Mouse (Mus musculus) CH12.LX (cell line): ENCODE data around the gene Nectin3. TPM values are rescaled to one million over a fixed set of nuclear protein-coding genes. Genes with fewer than 3 reads are reported as not detected.

Experiments
- DNase-seq: peaks from one replicate; pipeline ENCODE4 v3.0.0-alpha.2; 2013; ENCODE audit errors: extremely low read depth
- H3K27ac ChIP-seq: 2 replicates; pipeline ENCODE4 v1.5.1; 2012; ENCODE audit warnings: low read depth, mild to moderate bottlenecking, control low read depth, moderate library complexity; ENCODE audit not compliant: insufficient read depth
- H3K27me3 ChIP-seq: replicated peaks from 2 replicates; pipeline ENCODE3; 2012; ENCODE audit warnings: inconsistent platforms
- H3K36me3 ChIP-seq, 2 experiments: replicated peaks in 1 of 2; 2 replicates each; pipeline versions ENCODE3 to v1.6.1; 2012; ENCODE audit warnings: inconsistent platforms in 1 of 2, low read length in 1 of 2, mild to moderate bottlenecking in 1 of 2, mixed read lengths in 1 of 2, moderate library complexity in 1 of 2; ENCODE audit not compliant: control insufficient read depth in 1 of 2, insufficient read depth in 1 of 2
- H3K4me1 ChIP-seq, 2 experiments: 2 replicates each; pipeline ENCODE4 v1.6.1; 2012; ENCODE audit warnings: inconsistent platforms in 1 of 2, moderate library complexity in 1 of 2; ENCODE audit not compliant: insufficient read depth in 2 of 2, control insufficient read depth in 1 of 2
- H3K4me2 ChIP-seq: 2 replicates; pipeline ENCODE4 v1.6.1; 2012; ENCODE audit warnings: low read depth, mild to moderate bottlenecking, control low read depth; ENCODE audit not compliant: poor library complexity, insufficient read depth, severe bottlenecking
- H3K4me3 ChIP-seq, 3 experiments: fragments of 150-350 bp in 1 of 3; sonication (generic) in 1 of 3; replicated peaks in 1 of 3; 2 replicates each; pipeline versions ENCODE3 to v1.5.1; 2011 to 2012; ENCODE audit warnings: low read depth in 2 of 3, low read length in 2 of 3, mild to moderate bottlenecking in 2 of 3, moderate library complexity in 2 of 3, control low read depth in 1 of 3, improper control_type of control experiment in 1 of 3, inconsistent platforms in 1 of 3, mixed read lengths in 1 of 3; ENCODE audit not compliant: poor library complexity in 1 of 3
- H3K79me2 ChIP-seq: replicated peaks from 2 replicates; pipeline ENCODE4 v1.6.1; 2012; ENCODE audit warnings: mild to moderate bottlenecking, moderate library complexity; ENCODE audit not compliant: control insufficient read depth, poor library complexity, insufficient read depth, severe bottlenecking; ENCODE audit errors: extremely low read depth
- H3K9ac ChIP-seq: 2 replicates; pipeline ENCODE4 v1.6.1; 2012; ENCODE audit warnings: low read depth, mild to moderate bottlenecking, control low read depth, moderate library complexity; ENCODE audit not compliant: insufficient read depth
- H3K9me3 ChIP-seq: replicated peaks from 2 replicates; pipeline ENCODE3; 2012; ENCODE audit warnings: low read length, inconsistent platforms, mixed read lengths
- CHD1 ChIP-seq: IDR thresholded peaks from 2 replicates; pipeline ENCODE4 v1.6.1; 2012; ENCODE audit warnings: low read depth, low read length, improper control_type of control experiment, inconsistent platforms
- ELF1 ChIP-seq: IDR thresholded peaks from 2 replicates; pipeline ENCODE4 v1.6.1; 2014; ENCODE audit warnings: low read depth, mild to moderate bottlenecking, inconsistent platforms, low read length, improper control_type of control experiment
- HCFC1 ChIP-seq: IDR thresholded peaks from 2 replicates; pipeline ENCODE4 v1.6.1; 2012; ENCODE audit warnings: low read depth, mild to moderate bottlenecking, inconsistent platforms, low read length, improper control_type of control experiment
- KAT2A ChIP-seq: IDR thresholded peaks from 2 replicates; pipeline ENCODE4 v1.6.1; 2012; ENCODE audit warnings: low read length, improper control_type of control experiment, inconsistent platforms; ENCODE audit not compliant: insufficient replicate concordance
- MAX ChIP-seq: IDR thresholded peaks from 2 replicates; pipeline ENCODE4 v1.6.1; 2011; ENCODE audit warnings: low read length, improper control_type of control experiment
- MXI1 ChIP-seq: IDR thresholded peaks from 2 replicates; pipeline ENCODE4 v1.6.1; 2011; ENCODE audit warnings: mild to moderate bottlenecking, low read depth, low read length, improper control_type of control experiment
- MYC ChIP-seq: IDR thresholded peaks from 2 replicates; pipeline ENCODE4 v1.6.1; 2011; ENCODE audit warnings: low read depth, mild to moderate bottlenecking, improper control_type of control experiment, low read length
- NELFE ChIP-seq: IDR thresholded peaks from 2 replicates; pipeline ENCODE4 v1.6.1; 2011; ENCODE audit warnings: low read depth, low read length, improper control_type of control experiment
- NRF1 ChIP-seq: IDR thresholded peaks from 2 replicates; pipeline ENCODE4 v1.6.1; 2014; ENCODE audit warnings: low read depth, mild to moderate bottlenecking, inconsistent platforms, low read length, improper control_type of control experiment, moderate library complexity
- RAD21 ChIP-seq: IDR thresholded peaks from 2 replicates; pipeline ENCODE4 v1.6.1; 2011; ENCODE audit warnings: low read depth, mild to moderate bottlenecking, low read length, improper control_type of control experiment, moderate library complexity
- USF2 ChIP-seq: conservative IDR thresholded peaks from 2 replicates; pipeline ENCODE4 v1.6.1; 2011; ENCODE audit warnings: low read depth, low read length, improper control_type of control experiment
- ZMIZ1 ChIP-seq: IDR thresholded peaks from 2 replicates; pipeline ENCODE4 v1.6.1; 2012; ENCODE audit warnings: low read depth, mild to moderate bottlenecking, inconsistent platforms, low read length, improper control_type of control experiment
- ZNF384 ChIP-seq: IDR thresholded peaks from 2 replicates; pipeline ENCODE4 v1.6.1; 2012; ENCODE audit warnings: low read depth, low read length, improper control_type of control experiment, inconsistent platforms
- dilution Hi-C: fragments of 300-500 bp; cut with MboI; formaldehyde crosslinking; loops from 2 replicates; pipeline ENCODE4 v1.14.3; 2020; ENCODE audit warnings: low sequenced_read_pairs; ENCODE audit not compliant: extremely low pct_unique_long_range_greater_than_20kb, extremely low pct_ligation_motif_present
- in situ Hi-C: fragments of 300-500 bp; cut with MboI; formaldehyde crosslinking; loops from 3 replicates; pipeline ENCODE4 v1.14.3; 2019; ENCODE audit warnings: low sequenced_read_pairs, low pct_ligation_motif_present, low pct_unique_long_range_greater_than_20kb, mixed read lengths
- polyA plus RNA-seq: library from polyadenylated mRNA; unstranded; fragments of >175 nt; gene quantifications from 2 replicates; pipeline ENCODE4 v1.2.1, GENCODE M21; 2012; ENCODE audit warnings: low read depth; ENCODE audit not compliant: insufficient read length
- total RNA-seq, 2 experiments: library from RNA; depleted of rRNA; stranded (reverse); fragments of 300-350 nt in 1 of 2; fragments of >200 nt in 1 of 2; gene quantifications; 2 replicates each; pipeline ENCODE4 v1.2.3; 2012 to 2014

Nectin3 gene
- total and polyA plus RNA-seq, 3 experiments: not detected

- Histone ChIP-seq H3K9ac (no peak overlapping the region), H3K79me2 (no peaks in the 10 kb centered on the region), H3K4me2 (no peak overlapping the region), H3K4me3 (peak overlapping the region in 1 of 3 experiments; percentile 2), H3K4me1 (no peaks in the 10 kb centered on the region), H3K9me3 (peaks cover 54% of the 10 kb centered on the region), H3K36me3 (no peaks in the 10 kb centered on the region), H3K27me3 (no peaks in the 10 kb centered on the region), H3K27ac (no peak overlapping the region)
- dilution Hi-C loops (no loop called here), in situ Hi-C loops (no loop called here)
- TF ChIP-seq HCFC1: no peak
- no peak for TF ChIP-seq RAD21
- TF ChIP-seq USF2: no peak
- no peak for TF ChIP-seq NELFE
- TF ChIP-seq KAT2A: no peak
- no peak for TF ChIP-seq ZNF384
- TF ChIP-seq MAX: no peak
- no peak for TF ChIP-seq MYC
- no peak for TF ChIP-seq ELF1
- no peak for TF ChIP-seq ZMIZ1
- no peak for DNase-seq
These were observed 1.2 kb downstream of the Nectin3 start for GRCm38 (mm10) chr16:46496889-46497685.

DNA sequence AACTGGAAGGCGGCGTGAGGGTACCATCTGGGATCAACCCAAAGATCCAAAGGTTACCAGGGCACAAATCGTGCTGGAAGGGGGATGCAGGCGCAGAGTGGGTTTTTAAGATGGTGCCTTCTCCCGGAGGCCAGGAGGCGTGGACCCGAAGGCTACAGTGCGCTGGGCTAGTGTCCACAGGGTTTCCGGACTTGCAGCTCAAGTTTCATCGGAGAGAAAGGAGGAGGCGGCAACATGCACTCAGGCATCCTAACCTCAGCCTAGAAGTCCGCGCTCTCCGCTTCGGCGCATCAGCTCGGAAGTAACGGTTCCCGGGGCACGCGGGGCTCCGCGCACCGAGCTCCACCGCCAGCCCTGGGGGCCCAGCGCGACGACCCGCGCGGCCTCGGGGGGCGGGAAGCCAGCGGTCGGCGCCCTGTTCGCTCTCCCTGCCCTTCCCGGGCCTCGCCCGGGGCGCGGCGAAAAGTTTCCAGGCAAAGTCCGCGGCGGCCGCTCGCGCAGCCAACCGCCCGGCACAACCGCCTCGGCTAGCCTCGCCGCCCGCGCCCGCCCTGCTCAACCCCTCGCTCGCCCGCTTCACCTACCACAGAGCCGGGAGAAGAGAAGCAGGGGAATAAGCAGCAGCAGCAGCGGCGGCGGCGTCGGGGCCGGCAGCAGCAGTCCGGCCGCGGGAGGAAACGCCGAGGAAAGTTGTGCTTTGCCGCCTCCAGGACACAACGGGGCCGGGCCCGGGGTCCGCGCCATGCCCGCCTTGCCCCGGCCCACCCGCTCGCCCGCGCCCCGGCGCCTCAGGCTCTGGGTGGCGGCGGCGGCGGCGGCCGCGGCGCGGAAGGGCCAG is 2.1 kb downstream of the Nectin3 start:
- dilution Hi-C loops (no loop called here), in situ Hi-C loops (no loop called here)
- Histone ChIP-seq H3K4me1 (no peaks in the 10 kb centered on the region), H3K9me3 (peaks cover 54% of the 10 kb centered on the region), H3K79me2 (no peaks in the 10 kb centered on the region), H3K4me3 (no peak overlapping the region), H3K27me3 (no peaks in the 10 kb centered on the region), H3K9ac (no peak overlapping the region), H3K4me2 (no peak overlapping the region), H3K27ac (no peak overlapping the region), H3K36me3 (no peaks in the 10 kb centered on the region)
- TF ChIP-seq CHD1 (no peak), HCFC1 (no peak), NRF1 (no peak), MXI1 (no peak)
- DNase-seq: no peak
